Mouse (Mus musculus) right cerebral cortex, adult 2 months (tissue): ENCODE results near the gene Gm44973.
"Not testable (repeated sequence)": the region's sequence is repeated elsewhere in the genome, so short reads cannot be mapped to it uniquely, and the experiment has no call there.

Source experiments
- DNase-seq, 2 experiments: peaks; one replicate each; pipeline ENCODE4 v3.0.0; 2021 to 2022; ENCODE audit warnings: low spot score in 2 of 2

The Gm44973 gene

GRCm38 (mm10) chr7:5015118-5016001 lies at the start of gene Gm44973:
Gene Gm44973, plus strand, starts transcription at chr7:5015496.
- DNase-seq: peak; percentile 85 to 93

GRCm38 (mm10) chr7:4971068-4971467 lies 44.2 kb upstream of the Gm44973 start, which contains the start of gene Sbk3:
Gene Sbk3, minus strand, starts transcription at chr7:4971168.
- no peak for DNase-seq

- no peak for DNase-seq
Measured at GRCm38 (mm10) chr7:4971710-4972109, 43.6 kb upstream of the Gm44973 start.

GRCm38 (mm10) chr7:4972321-4973047 lies 42.8 kb upstream of the Gm44973 start:
- no peak for DNase-seq

- DNase-seq: no peak
Measured at GRCm38 (mm10) chr7:4975455-4975854, 39.8 kb upstream of the Gm44973 start.

- DNase-seq: no peak
Measured at GRCm38 (mm10) chr7:4976832-4977231, 38.5 kb upstream of the Gm44973 start.

- no peak for DNase-seq
Measured at GRCm38 (mm10) chr7:4988250-4988649, 27.0 kb upstream of the Gm44973 start.

GRCm38 (mm10) chr7:4993347-4993998 lies 21.8 kb upstream of the Gm44973 start:
- DNase-seq: no peak

GRCm38 (mm10) chr7:4993999-4994788 lies 21.1 kb upstream of the Gm44973 start:
- DNase-seq: no peak

GRCm38 (mm10) chr7:4995268-4996002 lies 19.9 kb upstream of the Gm44973 start:
- no peak for DNase-seq

- peak; percentile 89 to 93 for DNase-seq
Measured at GRCm38 (mm10) chr7:4996003-4996895, 19.0 kb upstream of the Gm44973 start, which contains the start of gene Zfp579. Gene Zfp579, minus strand, starts transcription at chr7:4996158.

- no peak for DNase-seq
Measured at GRCm38 (mm10) chr7:4996934-4997333, 18.4 kb upstream of the Gm44973 start.

- DNase-seq: no peak
Measured at GRCm38 (mm10) chr7:4999876-5000275, 15.4 kb upstream of the Gm44973 start.

- not testable (repeated sequence) for DNase-seq
Measured at GRCm38 (mm10) chr7:5002876-5003275, 12.4 kb upstream of the Gm44973 start.

GRCm38 (mm10) chr7:5008229-5008628 lies 7.1 kb upstream of the Gm44973 start:
- DNase-seq: no peak

GRCm38 (mm10) chr7:5012681-5013513 lies 2.4 kb upstream of the Gm44973 start:
- no peak for DNase-seq

- peak; percentile 97 to 99 for DNase-seq
Measured at GRCm38 (mm10) chr7:5014251-5015117, 812 bp upstream of the Gm44973 start, which contains the start of the genes Zfp524 and Fiz1. Gene Zfp524, plus strand, starts transcription at chr7:5014415. Gene Fiz1, minus strand, starts transcription at chr7:5014697.

GRCm38 (mm10) chr7:5016057-5016456 lies 761 bp downstream of the Gm44973 start:
- no peak for DNase-seq
